Mouse (Mus musculus): ENCODE data around the gene Unk. TPM values are rescaled to one million over a fixed set of nuclear protein-coding genes. Genes with fewer than 3 reads are reported as not detected.
A peak's percentile ranks its signal among the peaks of the same experiment; 100 is the strongest.
"Not testable (repeated sequence)": the region's sequence is repeated elsewhere in the genome, so short reads cannot be mapped to it uniquely, and the experiment has no call there.

Unk gene
- polyA plus RNA-seq, 1 experiment from 2014 or later = 15.0 TPM

DNA sequence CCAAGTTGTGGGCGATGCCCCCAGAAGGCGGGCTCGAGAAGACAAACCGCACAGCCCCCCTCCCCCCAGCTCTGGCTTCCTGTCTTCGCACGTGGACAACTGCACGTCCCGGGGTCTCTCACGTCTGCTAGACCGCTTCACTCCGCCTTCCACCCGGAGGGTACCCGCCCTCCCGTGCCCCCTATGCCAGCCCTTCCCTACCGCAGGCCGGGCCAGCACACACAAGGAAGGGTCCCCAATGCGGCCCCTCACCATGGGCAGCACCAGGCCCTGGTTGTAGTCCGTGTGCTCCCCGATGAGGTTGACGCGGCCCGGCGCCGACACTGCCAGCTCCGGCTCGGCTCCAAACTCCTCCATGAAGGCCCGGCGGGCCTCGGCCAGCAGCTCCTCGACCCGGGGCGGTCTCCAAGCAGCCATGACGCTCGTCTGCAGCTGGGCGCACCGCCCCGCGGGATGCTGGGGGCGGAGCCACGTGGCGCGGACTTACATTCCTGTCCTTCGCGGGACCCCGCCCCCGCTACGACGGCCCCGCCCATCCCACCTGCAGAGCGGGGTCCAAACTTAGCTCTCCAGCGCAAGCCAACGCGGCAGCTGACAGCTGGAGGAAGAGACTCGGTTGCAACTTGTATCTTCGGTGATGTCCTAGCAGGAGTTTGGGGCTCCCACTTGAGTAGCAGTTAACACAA, 17.7 kb upstream of the Unk start, which contains the start of gene Galk1:
Galk1 (minus strand) TSS at position 458 of the 686 bp plus-strand sequence.
- peak within 1 kb of the TSS; percentile 78 for H3K9ac ChIP-seq (replicated peaks; ENCODE audit: low read depth)
- H3K27ac ChIP-seq (ENCODE audit: low read length) = peak within 1 kb of the TSS; percentile 88
- no peaks in the 10 kb centered on the region for H3K9me3 ChIP-seq (ENCODE audit: low read length)
- H3K4me2 ChIP-seq (replicated peaks; ENCODE audit: low read depth, low read length) = peak within 1 kb of the TSS; percentile 93
- no peaks in the 10 kb centered on the region for H3K27me3 ChIP-seq (replicated peaks; ENCODE audit: insufficient read depth, low read length)
- under 1% methylated on average over 55 of the region's 55 CpGs for WGBS
- H3K4me3 ChIP-seq (ENCODE audit: low read depth, low read length) = peak within 1 kb of the TSS; percentile 61
- DNase-seq (ENCODE audit: low spot score) (peak; percentile 95), ATAC-seq (peak; percentile 93)
- TF ChIP-seq EP300 (IDR thresholded peaks at IDR 0.05) (no peak), CTCF (IDR thresholded peaks at IDR 0.05) (no peak)
- 0 out of 2 replicates have a peak, but pooled peaks cover 2% of the 10 kb centered on the region for H3K4me1 ChIP-seq (ENCODE audit: insufficient read depth, low read depth, low read length)
- H3K36me3 ChIP-seq (ENCODE audit: insufficient read depth, low read length) = 0 out of 2 replicates have a peak, but pooled peaks cover 9% of the 10 kb centered on the region

DNA sequence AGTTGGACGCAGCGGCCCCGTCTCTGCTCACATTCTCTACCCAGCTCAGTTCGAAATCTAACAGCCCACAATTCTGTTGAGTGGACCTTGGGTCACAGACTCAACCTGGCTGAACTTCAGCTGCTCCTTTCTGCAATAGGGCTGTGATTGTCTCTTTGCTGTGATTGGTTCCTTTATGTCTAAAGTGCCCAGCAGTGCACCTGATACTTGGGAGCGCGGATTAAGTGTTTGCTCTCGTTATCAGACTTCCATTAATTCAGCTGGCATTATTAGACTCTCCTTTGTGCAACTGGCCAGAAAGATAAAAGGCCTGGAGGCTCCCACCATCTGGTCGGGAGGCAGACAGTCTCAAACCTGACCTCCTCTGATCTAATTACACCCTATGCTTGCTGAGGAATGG, 15.3 kb upstream of the Unk start:
- DNase-seq (ENCODE audit: low spot score) (peak; percentile 71), ATAC-seq (peak; percentile 28)
- TF ChIP-seq EP300 (IDR thresholded peaks at IDR 0.05) (no peak), CTCF (IDR thresholded peaks at IDR 0.05) (no peak)
- 0 out of 2 replicates have a peak, but pooled peaks cover 2% of the 10 kb centered on the region for H3K4me1 ChIP-seq (ENCODE audit: insufficient read depth, low read depth, low read length)
- peak overlapping the region; percentile 6; the same call in 1 of the 2 replicates for H3K27ac ChIP-seq (ENCODE audit: low read length)
- H3K27me3 ChIP-seq (replicated peaks; ENCODE audit: insufficient read depth, low read length) = no peaks in the 10 kb centered on the region
- WGBS = 42% methylated on average over 8 of the region's 8 CpGs
- no peak overlapping the region for H3K9ac ChIP-seq (replicated peaks; ENCODE audit: low read depth)
- H3K36me3 ChIP-seq (ENCODE audit: insufficient read depth, low read length) = no peaks in the 10 kb centered on the region
- no peak overlapping the region for H3K4me3 ChIP-seq (ENCODE audit: low read depth, low read length)
- H3K4me2 ChIP-seq (replicated peaks; ENCODE audit: low read depth, low read length) = no peak overlapping the region
- no peaks in the 10 kb centered on the region for H3K9me3 ChIP-seq (ENCODE audit: low read length)

DNA sequence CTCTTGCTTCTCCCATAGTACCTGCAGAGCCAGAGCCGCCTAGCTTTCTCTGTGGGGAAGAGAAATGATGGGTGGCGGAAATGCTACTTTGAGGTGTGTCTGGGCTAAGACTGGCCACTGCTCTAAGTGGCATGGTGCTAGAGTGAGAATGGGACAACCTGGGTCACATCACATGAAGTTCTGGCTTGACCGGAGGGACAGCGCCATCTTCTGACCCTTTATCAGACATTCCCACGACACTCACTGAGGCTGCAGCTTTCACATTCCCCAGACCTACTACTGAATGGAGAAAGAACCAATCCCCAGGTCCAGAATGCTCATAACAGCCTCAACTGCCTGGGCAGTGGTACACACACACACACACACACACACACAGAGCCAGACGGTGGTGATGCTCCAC, 12.0 kb upstream of the Unk start:
- WGBS = 34% methylated on average over 6 of the region's 6 CpGs
- Histone ChIP-seq H3K4me1 (ENCODE audit: insufficient read depth, low read depth, low read length) (no peaks in the 10 kb centered on the region; the same call in 1 of the 2 replicates), H3K36me3 (ENCODE audit: insufficient read depth, low read length) (peaks cover 10% of the 10 kb centered on the region), H3K4me2 (replicated peaks; ENCODE audit: low read depth, low read length) (no peak overlapping the region), H3K9me3 (ENCODE audit: low read length) (no peaks in the 10 kb centered on the region), H3K27ac (ENCODE audit: low read length) (no peak overlapping the region), H3K27me3 (replicated peaks; ENCODE audit: insufficient read depth, low read length) (no peaks in the 10 kb centered on the region), H3K4me3 (ENCODE audit: low read depth, low read length) (no peak overlapping the region), H3K9ac (replicated peaks; ENCODE audit: low read depth) (no peak overlapping the region)
- peak; percentile 39 for ATAC-seq
- DNase-seq (ENCODE audit: low spot score) = peak; percentile 84
- TF ChIP-seq EP300 (IDR thresholded peaks at IDR 0.05) = no peak
- TF ChIP-seq CTCF (IDR thresholded peaks at IDR 0.05) = peak; percentile 78

DNA sequence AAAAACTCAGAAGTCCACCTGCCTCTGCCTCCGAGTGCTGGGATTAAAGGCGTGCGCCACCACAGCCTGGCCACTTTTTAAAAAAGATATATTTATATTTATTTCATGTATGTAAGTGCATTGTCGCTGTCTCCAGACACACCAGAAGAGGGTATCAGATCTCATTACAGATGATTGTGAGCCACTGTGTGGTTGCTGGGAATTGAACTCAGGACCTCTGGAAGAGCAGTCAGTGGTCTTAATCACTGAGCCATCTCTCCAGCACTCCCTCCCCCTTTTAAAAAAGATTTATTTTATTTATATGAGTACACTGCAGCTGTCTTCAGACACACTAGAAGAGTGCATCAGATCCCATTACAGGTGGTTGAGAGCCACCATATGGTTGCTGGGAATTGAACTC, 11.3 kb upstream of the Unk start:
- not testable (repeated sequence) for DNase-seq (ENCODE audit: low spot score); H3K4me1 ChIP-seq (ENCODE audit: insufficient read depth, low read depth, low read length); H3K27me3 ChIP-seq (replicated peaks; ENCODE audit: insufficient read depth, low read length); ATAC-seq; H3K27ac ChIP-seq (ENCODE audit: low read length); H3K4me2 ChIP-seq (replicated peaks; ENCODE audit: low read depth, low read length); H3K9ac ChIP-seq (replicated peaks; ENCODE audit: low read depth); H3K4me3 ChIP-seq (ENCODE audit: low read depth, low read length); H3K9me3 ChIP-seq (ENCODE audit: low read length)
- H3K36me3 ChIP-seq (ENCODE audit: insufficient read depth, low read length) = peaks cover 10% of the 10 kb centered on the region
- 90% methylated on average over 4 of the region's 4 CpGs for WGBS

DNA sequence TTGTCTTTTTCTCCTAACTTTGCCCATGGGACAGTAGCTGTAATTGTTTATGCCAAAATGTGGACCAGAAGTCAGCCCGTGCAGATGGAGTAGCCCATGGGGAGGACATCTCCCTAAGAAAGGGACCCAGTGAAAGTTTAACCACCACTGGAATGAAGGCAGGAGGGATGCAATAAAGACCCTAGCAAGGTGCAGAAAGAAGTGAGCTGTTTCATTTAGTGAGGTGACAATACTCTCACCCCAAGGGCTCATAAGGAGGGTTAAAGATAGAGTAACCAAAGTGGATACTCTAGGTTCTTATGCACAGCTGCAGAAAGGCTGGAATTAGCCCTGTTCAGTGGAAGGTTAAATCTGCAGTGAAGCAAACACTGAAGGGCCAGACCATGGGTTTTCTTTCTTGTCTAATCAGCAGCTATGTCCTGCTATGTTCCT, 10.7 kb upstream of the Unk start:
- Histone ChIP-seq H3K9ac (replicated peaks; ENCODE audit: low read depth) (no peak overlapping the region), H3K27ac (ENCODE audit: low read length) (no peak overlapping the region), H3K4me2 (replicated peaks; ENCODE audit: low read depth, low read length) (no peak overlapping the region), H3K27me3 (replicated peaks; ENCODE audit: insufficient read depth, low read length) (no peaks in the 10 kb centered on the region), H3K4me1 (ENCODE audit: insufficient read depth, low read depth, low read length) (no peaks in the 10 kb centered on the region; the same call in 1 of the 2 replicates), H3K9me3 (ENCODE audit: low read length) (no peaks in the 10 kb centered on the region), H3K4me3 (ENCODE audit: low read depth, low read length) (no peak overlapping the region), H3K36me3 (ENCODE audit: insufficient read depth, low read length) (peaks cover 10% of the 10 kb centered on the region)
- DNase-seq (ENCODE audit: low spot score) = peak; percentile 60
- TF ChIP-seq EP300 (IDR thresholded peaks at IDR 0.05) (0 out of 2 replicates have a peak, but pooled peaks have one; percentile 13), CTCF (IDR thresholded peaks at IDR 0.05) (no peak)
- 64% methylated on average over 1 of the region's 1 CpGs for WGBS
- no peak for ATAC-seq

DNA sequence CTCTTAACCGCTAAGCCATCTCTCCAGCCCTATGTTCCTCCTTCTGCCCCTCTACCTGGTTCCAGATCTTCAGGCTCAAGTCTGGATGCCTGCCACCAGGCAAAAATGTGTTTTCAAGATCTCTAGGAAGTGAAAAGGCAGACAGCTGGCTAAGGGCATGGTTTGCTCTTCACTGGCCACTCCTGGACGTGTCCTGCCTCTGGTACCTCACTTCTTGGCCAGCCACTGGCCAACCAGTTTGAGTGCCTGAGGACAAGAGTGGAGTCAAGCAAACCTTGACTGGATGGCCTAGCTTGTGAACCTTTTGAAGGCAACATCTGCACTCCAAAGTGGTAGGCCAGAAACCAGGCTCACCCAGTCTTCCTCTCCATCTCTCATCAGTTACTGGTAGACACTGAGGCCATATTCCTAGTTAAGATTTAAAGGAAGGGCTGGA, 10.1 kb upstream of the Unk start:
- peaks cover 10% of the 10 kb centered on the region for H3K36me3 ChIP-seq (ENCODE audit: insufficient read depth, low read length)
- no peak overlapping the region for H3K27ac ChIP-seq (ENCODE audit: low read length)
- H3K9ac ChIP-seq (replicated peaks; ENCODE audit: low read depth) = no peak overlapping the region
- DNase-seq (ENCODE audit: low spot score) = peak; percentile 61
- no peak for TF ChIP-seq EP300 (IDR thresholded peaks at IDR 0.05)
- TF ChIP-seq CTCF (IDR thresholded peaks at IDR 0.05) = no peak
- no peak overlapping the region for H3K4me2 ChIP-seq (replicated peaks; ENCODE audit: low read depth, low read length)
- no peaks in the 10 kb centered on the region for H3K9me3 ChIP-seq (ENCODE audit: low read length)
- WGBS = 44% methylated on average over 2 of the region's 2 CpGs
- no peaks in the 10 kb centered on the region; the same call in 1 of the 2 replicates for H3K4me1 ChIP-seq (ENCODE audit: insufficient read depth, low read depth, low read length)
- no peak; the same call in 1 of the 2 replicates for ATAC-seq
- H3K4me3 ChIP-seq (ENCODE audit: low read depth, low read length) = no peak overlapping the region
- H3K27me3 ChIP-seq (replicated peaks; ENCODE audit: insufficient read depth, low read length) = no peaks in the 10 kb centered on the region

Data from lung, postnatal 0 days (tissue).